Mouse (Mus musculus): Measurements from ENCODE around the gene Rdh16. TPM values are rescaled to one million over a fixed set of nuclear protein-coding genes. Genes with fewer than 3 reads are reported as not detected.
"Not testable (repeated sequence)": the region's sequence is repeated elsewhere in the genome, so short reads cannot be mapped to it uniquely, and the experiment has no call there.

Gene Rdh16
- polyA plus RNA-seq, 1 experiment from 2014 or later: not detected

GRCm38 (mm10) chr10:127845945-127846344 is 45.0 kb downstream of the Rdh16 start:
- H3K27me3 ChIP-seq (replicated peaks; ENCODE audit: control insufficient read depth, insufficient read depth, low read length); H3K4me1 ChIP-seq (replicated peaks; ENCODE audit: control insufficient read depth, insufficient read depth, low read length); H3K27ac ChIP-seq (ENCODE audit: low read depth, low read length); H3K9me3 ChIP-seq (ENCODE audit: control insufficient read depth, low read length); H3K4me2 ChIP-seq; H3K4me3 ChIP-seq (ENCODE audit: low read depth, low read length); H3K9ac ChIP-seq (ENCODE audit: low read depth, low read length); ATAC-seq (replicated peaks; ENCODE audit: low FRiP score); H3K36me3 ChIP-seq (ENCODE audit: control insufficient read depth, insufficient read depth, low read length); DNase-seq (ENCODE audit: low spot score): not testable (repeated sequence)
- 94% methylated on average over 5 of the region's 5 CpGs for WGBS

GRCm38 (mm10) chr10:127848089-127848488 is 47.1 kb downstream of the Rdh16 start:
- ATAC-seq (replicated peaks; ENCODE audit: low FRiP score) (no peak), DNase-seq (ENCODE audit: low spot score) (no peak)
- H3K27me3 ChIP-seq (replicated peaks; ENCODE audit: control insufficient read depth, insufficient read depth, low read length): no peaks in the 10 kb centered on the region
- no peak overlapping the region for H3K4me2 ChIP-seq
- no peak overlapping the region for H3K9ac ChIP-seq (ENCODE audit: low read depth, low read length)
- H3K27ac ChIP-seq (ENCODE audit: low read depth, low read length): no peak overlapping the region
- H3K4me3 ChIP-seq (ENCODE audit: low read depth, low read length): no peak overlapping the region
- H3K36me3 ChIP-seq (ENCODE audit: control insufficient read depth, insufficient read depth, low read length): no peaks in the 10 kb centered on the region
- WGBS: 66% methylated on average over 1 of the region's 1 CpGs
- no peaks in the 10 kb centered on the region for H3K9me3 ChIP-seq (ENCODE audit: control insufficient read depth, low read length)
- no peaks in the 10 kb centered on the region for H3K4me1 ChIP-seq (replicated peaks; ENCODE audit: control insufficient read depth, insufficient read depth, low read length)

- Histone ChIP-seq H3K27me3 (replicated peaks; ENCODE audit: control insufficient read depth, insufficient read depth, low read length) (no peaks in the 10 kb centered on the region), H3K27ac (ENCODE audit: low read depth, low read length) (no peak within 1 kb of the TSS), H3K9ac (ENCODE audit: low read depth, low read length) (no peak within 1 kb of the TSS), H3K4me1 (replicated peaks; ENCODE audit: control insufficient read depth, insufficient read depth, low read length) (no peaks in the 10 kb centered on the region), H3K9me3 (ENCODE audit: control insufficient read depth, low read length) (no peaks in the 10 kb centered on the region), H3K4me3 (ENCODE audit: low read depth, low read length) (no peak within 1 kb of the TSS), H3K36me3 (ENCODE audit: control insufficient read depth, insufficient read depth, low read length) (no peaks in the 10 kb centered on the region), H3K4me2 (no peak within 1 kb of the TSS)
- ATAC-seq (replicated peaks; ENCODE audit: low FRiP score) (no peak), DNase-seq (ENCODE audit: low spot score) (no peak)
- WGBS: 81% methylated on average over 1 of the region's 1 CpGs
These were observed 48.7 kb downstream of the Rdh16 start, which contains the start of gene Rdh19 for GRCm38 (mm10) chr10:127849628-127850027. Gene Rdh19 (plus strand): TSS chr10:127849928.

DNA sequence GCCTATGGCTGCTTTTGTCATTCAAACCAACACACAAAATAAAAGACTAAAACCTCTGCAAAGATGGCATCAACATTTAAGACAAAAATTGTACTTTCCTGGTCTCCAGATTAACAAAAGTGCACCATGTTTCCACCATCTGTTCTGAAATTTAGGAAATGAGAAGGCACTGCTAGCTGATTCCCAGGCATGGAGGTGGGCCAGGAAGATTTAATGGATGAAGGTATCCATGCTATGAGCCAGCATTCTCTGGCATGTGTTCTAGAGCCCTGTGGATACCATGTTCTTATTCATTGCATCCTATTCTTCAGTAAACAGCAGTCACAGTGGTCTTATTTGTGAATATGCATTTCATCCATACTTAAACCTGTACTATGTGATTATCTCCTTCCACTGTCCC is 55.4 kb downstream of the Rdh16 start:
- Histone ChIP-seq H3K27me3 (replicated peaks; ENCODE audit: control insufficient read depth, insufficient read depth, low read length) (no peaks in the 10 kb centered on the region), H3K9ac (ENCODE audit: low read depth, low read length) (no peak overlapping the region), H3K4me3 (ENCODE audit: low read depth, low read length) (no peak overlapping the region), H3K27ac (ENCODE audit: low read depth, low read length) (no peak overlapping the region), H3K36me3 (ENCODE audit: control insufficient read depth, insufficient read depth, low read length) (no peaks in the 10 kb centered on the region), H3K9me3 (ENCODE audit: control insufficient read depth, low read length) (no peaks in the 10 kb centered on the region), H3K4me1 (replicated peaks; ENCODE audit: control insufficient read depth, insufficient read depth, low read length) (no peaks in the 10 kb centered on the region), H3K4me2 (no peak overlapping the region)
- ATAC-seq (replicated peaks; ENCODE audit: low FRiP score) (no peak), DNase-seq (ENCODE audit: low spot score) (no peak)

- Histone ChIP-seq H3K9ac (ENCODE audit: low read depth, low read length) (no peak overlapping the region), H3K27me3 (replicated peaks; ENCODE audit: control insufficient read depth, insufficient read depth, low read length) (no peaks in the 10 kb centered on the region), H3K36me3 (ENCODE audit: control insufficient read depth, insufficient read depth, low read length) (no peaks in the 10 kb centered on the region), H3K4me2 (no peak overlapping the region), H3K27ac (ENCODE audit: low read depth, low read length) (no peak overlapping the region), H3K4me1 (replicated peaks; ENCODE audit: control insufficient read depth, insufficient read depth, low read length) (no peaks in the 10 kb centered on the region), H3K9me3 (ENCODE audit: control insufficient read depth, low read length) (no peaks in the 10 kb centered on the region), H3K4me3 (ENCODE audit: low read depth, low read length) (no peak overlapping the region)
- ATAC-seq (replicated peaks; ENCODE audit: low FRiP score) (no peak), DNase-seq (ENCODE audit: low spot score) (no peak)
These were observed 64.0 kb downstream of the Rdh16 start for GRCm38 (mm10) chr10:127864931-127865330.

DNA sequence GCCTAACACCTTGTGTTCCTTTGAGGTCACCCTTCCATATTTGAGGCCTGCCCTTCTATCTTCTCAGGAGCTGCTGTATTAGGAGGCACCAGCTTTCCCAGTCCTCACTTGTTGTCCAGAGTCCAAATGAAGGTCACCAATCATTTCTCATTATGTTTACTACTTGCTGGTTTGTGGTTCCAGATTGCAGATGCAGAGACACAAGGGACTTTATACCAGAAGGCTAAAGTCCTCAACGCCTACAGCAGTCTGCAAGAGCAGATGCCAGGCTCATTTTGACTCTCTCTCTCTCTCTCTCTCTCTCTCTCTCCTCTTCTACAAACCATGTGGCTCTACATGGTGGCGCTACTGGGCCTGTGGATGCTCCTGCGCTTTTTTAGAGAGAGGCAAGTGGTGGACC is 65.3 kb downstream of the Rdh16 start, which contains the start of gene Rdh16f2:
Gene Rdh16f2, plus strand, starts transcription at position 243 of the 400 bp plus-strand sequence.
- DNase-seq (ENCODE audit: low spot score): no peak
- Histone ChIP-seq H3K9me3 (ENCODE audit: control insufficient read depth, low read length) (no peaks in the 10 kb centered on the region), H3K27ac (ENCODE audit: low read depth, low read length) (no peak within 1 kb of the TSS), H3K9ac (ENCODE audit: low read depth, low read length) (no peak within 1 kb of the TSS), H3K36me3 (ENCODE audit: control insufficient read depth, insufficient read depth, low read length) (no peaks in the 10 kb centered on the region), H3K4me3 (ENCODE audit: low read depth, low read length) (no peak within 1 kb of the TSS), H3K4me2 (no peak within 1 kb of the TSS), H3K4me1 (replicated peaks; ENCODE audit: control insufficient read depth, insufficient read depth, low read length) (no peaks in the 10 kb centered on the region), H3K27me3 (replicated peaks; ENCODE audit: control insufficient read depth, insufficient read depth, low read length) (no peaks in the 10 kb centered on the region)
- WGBS: 73% methylated on average over 3 of the region's 3 CpGs
- ATAC-seq (replicated peaks; ENCODE audit: low FRiP score): no peak

GRCm38 (mm10) chr10:127872484-127872883 is 71.5 kb downstream of the Rdh16 start:
- ATAC-seq (replicated peaks; ENCODE audit: low FRiP score) (no peak), DNase-seq (ENCODE audit: low spot score) (no peak)
- H3K27me3 ChIP-seq (replicated peaks; ENCODE audit: control insufficient read depth, insufficient read depth, low read length): no peaks in the 10 kb centered on the region
- H3K9me3 ChIP-seq (ENCODE audit: control insufficient read depth, low read length): no peaks in the 10 kb centered on the region
- H3K4me3 ChIP-seq (ENCODE audit: low read depth, low read length): no peak overlapping the region
- H3K9ac ChIP-seq (ENCODE audit: low read depth, low read length): no peak overlapping the region
- no peaks in the 10 kb centered on the region for H3K4me1 ChIP-seq (replicated peaks; ENCODE audit: control insufficient read depth, insufficient read depth, low read length)
- no peaks in the 10 kb centered on the region for H3K36me3 ChIP-seq (ENCODE audit: control insufficient read depth, insufficient read depth, low read length)
- no peak overlapping the region for H3K4me2 ChIP-seq
- H3K27ac ChIP-seq (ENCODE audit: low read depth, low read length): no peak overlapping the region
- WGBS: 64% methylated on average over 4 of the region's 4 CpGs

DNA sequence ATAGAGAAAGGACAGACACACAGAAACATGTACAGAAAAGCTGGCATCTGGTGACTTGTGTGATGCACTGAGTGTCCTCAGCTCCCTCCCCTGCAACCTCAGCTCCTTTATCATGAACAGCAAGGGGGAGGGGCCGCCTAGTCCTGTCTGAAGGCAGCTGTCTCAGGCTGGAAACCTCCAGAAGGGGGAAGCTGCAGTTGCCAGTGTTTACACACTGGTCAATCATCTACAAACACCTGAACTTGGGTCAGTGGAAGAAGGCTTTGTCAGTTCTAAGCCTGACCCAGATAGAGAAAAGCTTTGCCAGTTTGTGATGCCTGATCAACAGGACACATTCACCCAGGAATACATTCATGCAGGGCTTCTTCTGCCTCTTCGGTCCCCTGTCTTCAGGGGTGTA is 76.7 kb downstream of the Rdh16 start:
- DNase-seq (ENCODE audit: low spot score): peak; percentile 40
- H3K4me2 ChIP-seq: 0 out of 2 replicates have a peak overlapping the region, but pooled peaks have one; percentile 6
- WGBS: 34% methylated on average over 2 of the region's 2 CpGs
- no peak overlapping the region for H3K9ac ChIP-seq (ENCODE audit: low read depth, low read length)
- no peaks in the 10 kb centered on the region for H3K27me3 ChIP-seq (replicated peaks; ENCODE audit: control insufficient read depth, insufficient read depth, low read length)
- peaks cover 16% of the 10 kb centered on the region for H3K4me1 ChIP-seq (replicated peaks; ENCODE audit: control insufficient read depth, insufficient read depth, low read length)
- no peak overlapping the region for H3K4me3 ChIP-seq (ENCODE audit: low read depth, low read length)
- H3K27ac ChIP-seq (ENCODE audit: low read depth, low read length): peak overlapping the region; percentile 17
- no peaks in the 10 kb centered on the region for H3K36me3 ChIP-seq (ENCODE audit: control insufficient read depth, insufficient read depth, low read length)
- peak; percentile 61 for ATAC-seq (replicated peaks; ENCODE audit: low FRiP score)
- H3K9me3 ChIP-seq (ENCODE audit: control insufficient read depth, low read length): no peaks in the 10 kb centered on the region

GRCm38 (mm10) chr10:127878262-127879057 is 77.5 kb downstream of the Rdh16 start:
- no peak overlapping the region for H3K4me3 ChIP-seq (ENCODE audit: low read depth, low read length)
- ATAC-seq (replicated peaks; ENCODE audit: low FRiP score) (peak; percentile 49), DNase-seq (ENCODE audit: low spot score) (no peak)
- H3K36me3 ChIP-seq (ENCODE audit: control insufficient read depth, insufficient read depth, low read length): no peaks in the 10 kb centered on the region
- H3K4me1 ChIP-seq (replicated peaks; ENCODE audit: control insufficient read depth, insufficient read depth, low read length): peaks cover 16% of the 10 kb centered on the region
- H3K9ac ChIP-seq (ENCODE audit: low read depth, low read length): no peak overlapping the region
- peak overlapping the region; percentile 17 for H3K27ac ChIP-seq (ENCODE audit: low read depth, low read length)
- H3K27me3 ChIP-seq (replicated peaks; ENCODE audit: control insufficient read depth, insufficient read depth, low read length): no peaks in the 10 kb centered on the region
- H3K4me2 ChIP-seq: 0 out of 2 replicates have a peak overlapping the region, but pooled peaks have one; percentile 6
- H3K9me3 ChIP-seq (ENCODE audit: control insufficient read depth, low read length): no peaks in the 10 kb centered on the region
- WGBS: 55% methylated on average over 3 of the region's 3 CpGs

Measured in liver, embryonic 11.5 days (tissue).